Mouse (Mus musculus): ENCODE data around the gene Timp1. TPM values are rescaled to one million over a fixed set of nuclear protein-coding genes. Genes with fewer than 3 reads are reported as not detected.

Gene Timp1
- polyA plus RNA-seq, 1 experiment from 2014 or later: 11.5 TPM

GRCm38 (mm10) chrX:20861453-20862104, 8.4 kb upstream of the Timp1 start:
- no peak overlapping the region for H3K27ac ChIP-seq (ENCODE audit: low read depth, low read length)
- WGBS: 43% methylated on average over 5 of the region's 5 CpGs
- no peaks in the 10 kb centered on the region for H3K4me1 ChIP-seq (replicated peaks; ENCODE audit: control insufficient read depth, insufficient read depth, low read length)
- 0 out of 2 replicates have a peak, but pooled peaks have one; percentile 26 for ATAC-seq
- H3K4me2 ChIP-seq (replicated peaks; ENCODE audit: low read depth): no peak overlapping the region
- no peak for TF ChIP-seq CTCF (IDR thresholded peaks at IDR 0.05; ENCODE audit: low read depth)
- H3K36me3 ChIP-seq (ENCODE audit: control insufficient read depth, insufficient read depth): peaks cover 14% of the 10 kb centered on the region; the same call in 1 of the 2 replicates
- no peaks in the 10 kb centered on the region for H3K27me3 ChIP-seq (replicated peaks; ENCODE audit: control insufficient read depth, insufficient read depth, low read length)
- no peaks in the 10 kb centered on the region for H3K9me3 ChIP-seq (ENCODE audit: control insufficient read depth)
- H3K4me3 ChIP-seq (ENCODE audit: low read depth, low read length): no peak overlapping the region
- H3K9ac ChIP-seq (ENCODE audit: low read depth, low read length): no peak overlapping the region

GRCm38 (mm10) chrX:20862105-20863065, 7.6 kb upstream of the Timp1 start:
- no peaks in the 10 kb centered on the region for H3K9me3 ChIP-seq (ENCODE audit: control insufficient read depth)
- WGBS: 33% methylated on average over 27 of the region's 29 CpGs
- no peaks in the 10 kb centered on the region for H3K4me1 ChIP-seq (replicated peaks; ENCODE audit: control insufficient read depth, insufficient read depth, low read length)
- H3K36me3 ChIP-seq (ENCODE audit: control insufficient read depth, insufficient read depth): peaks cover 14% of the 10 kb centered on the region; the same call in 1 of the 2 replicates
- no peaks in the 10 kb centered on the region for H3K27me3 ChIP-seq (replicated peaks; ENCODE audit: control insufficient read depth, insufficient read depth, low read length)
- no peak overlapping the region for H3K4me3 ChIP-seq (ENCODE audit: low read depth, low read length)
- ATAC-seq: peak; percentile 26; the same call in 1 of the 2 replicates
- TF ChIP-seq CTCF (IDR thresholded peaks at IDR 0.05; ENCODE audit: low read depth): no peak
- no peak overlapping the region for H3K9ac ChIP-seq (ENCODE audit: low read depth, low read length)
- H3K4me2 ChIP-seq (replicated peaks; ENCODE audit: low read depth): no peak overlapping the region
- H3K27ac ChIP-seq (ENCODE audit: low read depth, low read length): no peak overlapping the region

GRCm38 (mm10) chrX:20863161-20864101, 6.5 kb upstream of the Timp1 start:
- H3K4me3 ChIP-seq (ENCODE audit: low read depth, low read length): no peak overlapping the region
- no peaks in the 10 kb centered on the region for H3K27me3 ChIP-seq (replicated peaks; ENCODE audit: control insufficient read depth, insufficient read depth, low read length)
- TF ChIP-seq CTCF (IDR thresholded peaks at IDR 0.05; ENCODE audit: low read depth): no peak
- no peaks in the 10 kb centered on the region for H3K9me3 ChIP-seq (ENCODE audit: control insufficient read depth)
- no peak overlapping the region for H3K9ac ChIP-seq (ENCODE audit: low read depth, low read length)
- H3K4me1 ChIP-seq (replicated peaks; ENCODE audit: control insufficient read depth, insufficient read depth, low read length): no peaks in the 10 kb centered on the region
- H3K4me2 ChIP-seq (replicated peaks; ENCODE audit: low read depth): no peak overlapping the region
- peaks cover 6% of the 10 kb centered on the region; the same call in 1 of the 2 replicates for H3K36me3 ChIP-seq (ENCODE audit: control insufficient read depth, insufficient read depth)
- H3K27ac ChIP-seq (ENCODE audit: low read depth, low read length): no peak overlapping the region
- no peak for ATAC-seq
- WGBS: 70% methylated on average over 9 of the region's 9 CpGs

- Histone ChIP-seq H3K4me2 (replicated peaks; ENCODE audit: low read depth) (no peak overlapping the region), H3K27me3 (replicated peaks; ENCODE audit: control insufficient read depth, insufficient read depth, low read length) (no peaks in the 10 kb centered on the region), H3K9me3 (ENCODE audit: control insufficient read depth) (no peaks in the 10 kb centered on the region), H3K36me3 (ENCODE audit: control insufficient read depth, insufficient read depth) (no peaks in the 10 kb centered on the region), H3K4me1 (replicated peaks; ENCODE audit: control insufficient read depth, insufficient read depth, low read length) (no peaks in the 10 kb centered on the region), H3K4me3 (ENCODE audit: low read depth, low read length) (no peak overlapping the region), H3K9ac (ENCODE audit: low read depth, low read length) (no peak overlapping the region), H3K27ac (ENCODE audit: low read depth, low read length) (no peak overlapping the region)
- ATAC-seq: no peak
- WGBS: 57% methylated on average over 4 of the region's 4 CpGs
- no peak for TF ChIP-seq CTCF (IDR thresholded peaks at IDR 0.05; ENCODE audit: low read depth)
Measured at GRCm38 (mm10) chrX:20868091-20868490, 1.9 kb upstream of the Timp1 start.

GRCm38 (mm10) chrX:20869203-20869602, 763 bp upstream of the Timp1 start:
- 70% methylated on average over 1 of the region's 1 CpGs for WGBS
- H3K4me2 ChIP-seq (replicated peaks; ENCODE audit: low read depth): no peak overlapping the region
- no peak overlapping the region for H3K27ac ChIP-seq (ENCODE audit: low read depth, low read length)
- H3K27me3 ChIP-seq (replicated peaks; ENCODE audit: control insufficient read depth, insufficient read depth, low read length): no peaks in the 10 kb centered on the region
- TF ChIP-seq CTCF (IDR thresholded peaks at IDR 0.05; ENCODE audit: low read depth): no peak
- no peaks in the 10 kb centered on the region for H3K4me1 ChIP-seq (replicated peaks; ENCODE audit: control insufficient read depth, insufficient read depth, low read length)
- no peaks in the 10 kb centered on the region for H3K36me3 ChIP-seq (ENCODE audit: control insufficient read depth, insufficient read depth)
- no peak for ATAC-seq
- no peak overlapping the region for H3K4me3 ChIP-seq (ENCODE audit: low read depth, low read length)
- H3K9ac ChIP-seq (ENCODE audit: low read depth, low read length): no peak overlapping the region
- no peaks in the 10 kb centered on the region for H3K9me3 ChIP-seq (ENCODE audit: control insufficient read depth)

All from intestine, postnatal 0 days (tissue).